Mouse (Mus musculus) spleen, embryonic (tissue): ENCODE measurements around the gene 4930518I15Rik.
"Not testable (repeated sequence)": the region's sequence is repeated elsewhere in the genome, so short reads cannot be mapped to it uniquely, and the experiment has no call there.

Experiments used
- CTCF ChIA-PET: fragments of 350-600 bp; sonication (Branson Sonifier 250); formaldehyde crosslinking; loops from one replicate; lab custom pipeline; 2022; lab: Charles Lee

Gene 4930518I15Rik

DNA sequence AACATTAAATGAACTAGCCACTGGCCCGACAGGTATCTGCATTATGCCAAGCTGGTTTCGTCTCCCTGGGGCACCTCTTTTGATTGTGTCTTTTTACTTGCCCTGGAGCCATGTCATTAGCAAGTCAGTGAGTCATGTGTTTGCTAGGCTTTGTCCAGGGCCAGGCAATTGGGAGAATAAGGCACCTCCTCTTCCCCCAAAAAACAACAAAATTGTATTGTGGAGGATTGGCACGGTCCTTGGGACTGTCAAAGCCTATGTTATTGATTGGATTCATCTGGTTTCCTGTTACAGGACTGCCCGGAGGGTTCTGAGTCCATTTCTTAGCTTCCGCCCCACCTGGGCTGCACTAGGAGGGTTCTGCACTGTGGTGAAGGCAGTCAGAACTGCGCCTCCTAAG lies 10.1 kb downstream of the 4930518I15Rik start:
- CTCF ChIA-PET, result no interaction called here

GRCm38 (mm10) chr2:156844715-156845114 lies 13.0 kb downstream of the 4930518I15Rik start:
- CTCF ChIA-PET, result no interaction called here

- CTCF ChIA-PET, result no interaction called here
Observed at GRCm38 (mm10) chr2:156843331-156843730, 14.4 kb downstream of the 4930518I15Rik start.

DNA sequence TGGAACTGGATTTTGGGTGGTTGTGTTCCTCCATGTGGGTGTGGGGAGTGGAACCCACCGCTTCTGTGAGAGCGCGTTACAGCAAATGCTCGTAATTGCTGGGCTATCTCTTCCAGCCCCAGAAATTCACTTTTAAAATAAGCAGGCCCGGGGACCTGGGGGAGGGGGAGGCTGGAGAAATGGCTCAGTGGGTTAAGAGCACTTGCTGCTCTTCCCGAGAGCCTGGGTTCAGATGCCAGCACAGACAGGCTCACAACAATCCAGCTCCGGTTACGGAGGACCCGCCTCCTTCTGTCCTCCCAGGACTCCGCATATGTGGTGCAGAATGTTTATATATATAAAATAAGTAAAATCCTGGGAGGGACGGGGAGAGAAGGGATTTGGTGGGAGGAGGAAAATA lies 15.0 kb downstream of the 4930518I15Rik start:
- CTCF ChIA-PET, result no interaction called here

DNA sequence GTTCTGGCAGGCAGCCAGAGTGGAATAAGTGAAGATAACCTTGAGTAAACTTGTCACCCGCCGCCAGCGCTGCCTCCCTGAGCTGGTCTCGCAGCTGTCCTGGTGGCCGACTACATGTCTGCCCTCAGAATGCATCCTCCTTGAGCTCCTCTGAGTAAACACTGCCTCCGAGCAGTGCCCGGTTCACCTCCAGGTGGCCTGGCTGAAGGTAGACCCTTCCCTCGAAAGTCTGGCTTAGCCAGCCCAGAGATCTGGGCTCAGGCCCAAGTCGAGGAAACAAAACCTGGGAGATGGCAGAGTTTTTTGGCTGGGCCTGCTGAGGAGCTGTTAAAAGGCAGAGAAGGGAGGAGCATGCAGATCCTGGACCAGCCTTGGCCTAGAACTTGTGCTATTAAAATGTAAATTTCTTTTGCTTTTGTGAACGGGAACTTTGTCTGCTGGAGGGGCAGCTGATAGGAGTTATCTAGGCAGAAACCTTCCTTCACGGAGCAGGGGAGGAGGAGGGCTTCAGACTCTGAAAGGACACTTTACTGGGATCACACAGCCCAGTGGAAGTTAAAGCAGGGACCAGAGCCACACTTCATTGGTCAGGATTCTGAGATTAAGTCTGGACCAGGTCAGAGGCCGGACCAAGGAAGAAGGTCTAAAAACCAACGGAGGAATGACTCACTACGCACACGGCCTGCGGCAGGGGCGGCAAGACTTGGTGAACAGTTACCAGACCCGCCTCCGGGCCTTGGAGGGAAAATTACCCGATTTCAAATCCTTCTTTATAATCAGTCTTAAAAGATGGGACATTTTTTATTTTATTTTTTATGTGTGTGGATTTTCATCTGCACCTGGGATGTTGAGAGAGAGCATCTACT lies 15.7 kb downstream of the 4930518I15Rik start:
- CTCF ChIA-PET, result interaction anchor here (0.6 to 0.9 kb wide), 2 partner anchors 12 to 16 kb away, joined by 3 to 9 read pairs; partner anchors contain the start of gene 4930518I15Rik

DNA sequence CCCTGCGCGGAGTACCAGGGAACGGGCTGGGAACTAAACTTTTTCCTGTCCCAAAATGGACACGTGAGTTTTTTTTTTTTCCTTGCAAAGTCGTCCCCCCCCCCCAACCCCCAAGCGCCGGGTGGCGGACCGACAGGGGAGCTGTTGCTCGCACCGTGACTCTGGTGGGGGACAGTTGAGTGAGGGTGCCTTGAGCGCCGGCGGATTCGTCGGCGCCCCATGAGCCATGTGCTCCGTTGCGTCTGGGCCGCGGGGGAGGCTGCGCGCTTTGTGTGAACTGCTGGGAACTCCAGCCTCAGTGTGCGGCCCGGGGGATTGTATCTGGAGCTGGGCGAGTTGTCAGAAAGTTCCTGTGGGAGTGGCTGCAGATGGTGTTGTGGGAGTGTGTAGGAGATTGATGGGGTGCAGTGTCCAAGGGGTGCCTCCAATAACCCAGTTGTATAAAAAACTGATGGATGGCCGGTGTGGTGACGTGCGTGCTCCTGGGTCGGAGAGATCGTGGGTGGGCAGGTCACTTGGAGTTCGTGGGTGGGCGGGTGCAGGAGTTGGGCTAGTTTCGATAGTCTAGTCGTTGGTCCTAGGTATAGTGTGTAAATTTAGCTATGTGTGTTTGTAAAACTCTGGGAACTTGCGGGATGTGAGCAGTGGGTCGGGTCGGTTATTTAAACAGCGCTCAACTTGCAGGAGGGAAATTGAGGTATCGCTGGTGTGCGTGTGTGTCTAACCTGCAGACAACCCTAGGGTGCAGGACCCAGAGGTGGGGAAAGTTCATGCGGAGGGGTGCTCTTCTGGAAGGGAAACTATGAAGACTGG lies 16.5 kb downstream of the 4930518I15Rik start:
- CTCF ChIA-PET, result interaction anchor here (0.6 to 0.9 kb wide), 3 partner anchors 13 to 89 kb away, joined by 3 to 9 read pairs (median 4); partner anchors contain the start of gene 4930518I15Rik

DNA sequence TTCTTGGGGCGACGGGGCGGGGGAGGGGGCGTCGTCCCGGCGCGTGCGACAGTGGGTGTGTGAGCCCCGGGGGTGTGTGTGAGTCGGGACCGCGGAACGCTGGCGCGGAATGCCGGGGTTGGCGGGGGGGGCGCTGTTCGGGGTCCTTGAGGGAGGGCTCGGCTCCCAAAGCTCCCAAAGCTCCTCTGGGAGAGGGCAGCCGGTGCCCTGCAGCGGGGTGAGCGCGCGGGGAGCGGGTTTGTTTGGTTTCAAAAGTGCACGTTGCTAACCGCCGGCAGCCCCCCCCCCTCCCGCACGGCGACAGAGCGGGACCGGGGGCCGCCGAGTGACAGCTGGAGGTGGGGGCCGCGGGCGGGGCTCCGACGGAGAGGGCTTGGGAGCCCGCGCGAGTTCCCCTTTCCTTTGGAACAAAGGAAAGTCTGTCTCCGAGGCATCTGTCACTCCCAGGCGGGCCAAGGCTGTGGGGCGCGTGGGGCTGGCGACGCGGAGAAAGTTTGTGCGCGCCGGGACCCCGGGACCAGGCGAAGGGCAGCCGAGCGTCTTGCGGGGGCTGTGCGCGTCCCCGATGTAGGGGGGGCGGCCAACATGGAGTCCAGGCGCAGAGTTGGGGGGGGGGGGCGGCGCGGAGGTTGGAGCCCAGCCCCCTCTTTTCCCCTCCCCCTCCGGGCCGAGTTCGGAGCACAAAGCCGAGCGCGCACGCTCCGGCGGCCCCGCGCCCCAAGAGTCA lies 17.3 kb downstream of the 4930518I15Rik start:
- CTCF ChIA-PET, result interaction anchor here (0.6 to 0.7 kb wide), 2 partner anchors 47 to 277 kb away, joined by 4 to 8 read pairs; no protein-coding TSS in a partner anchor

DNA sequence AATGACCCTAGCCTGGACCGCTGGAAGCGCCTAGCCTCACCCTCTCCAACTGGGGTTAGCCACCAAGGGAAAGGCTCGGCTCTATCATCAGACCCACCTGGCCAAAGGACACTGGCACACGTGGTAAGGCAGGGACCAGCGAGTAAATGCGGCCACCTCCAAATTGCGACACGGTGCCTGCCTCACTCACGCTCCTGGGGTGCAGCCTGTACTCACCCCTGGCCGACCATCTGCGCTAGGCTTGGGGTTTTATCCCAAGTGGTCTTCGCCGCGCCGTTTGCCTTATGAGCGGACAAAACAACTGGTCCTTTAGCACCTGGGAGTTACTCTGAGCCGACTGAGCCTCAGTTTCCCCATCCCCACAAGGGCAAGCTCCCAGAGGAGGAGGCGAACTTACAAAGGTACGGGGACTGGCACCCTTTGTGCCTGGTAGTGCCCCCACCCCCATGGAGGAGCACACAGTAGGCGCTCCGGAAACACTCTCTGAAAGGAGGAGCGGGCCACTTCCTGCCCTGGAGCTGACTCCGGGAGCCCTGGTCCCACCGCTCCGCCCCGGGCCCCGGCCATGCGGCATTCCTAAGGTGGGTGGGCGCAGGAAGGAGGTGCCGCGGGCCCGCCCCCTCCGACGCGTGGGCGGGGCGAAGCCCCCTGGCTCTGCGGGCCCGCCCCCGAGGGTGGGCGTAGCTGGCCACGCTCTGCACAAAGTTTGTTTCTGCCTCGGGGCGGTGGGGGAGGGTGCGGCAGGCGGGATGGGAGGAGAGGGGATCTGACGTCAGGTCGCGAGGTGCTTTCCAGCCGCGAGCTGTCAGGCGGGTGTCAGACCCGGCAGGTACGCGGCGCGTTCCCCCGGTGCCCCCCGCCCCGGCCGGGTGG lies 18.2 kb downstream of the 4930518I15Rik start, which contains the start of gene Tgif2:
Tgif2 (plus strand) TSS at position 689 of the 873 bp plus-strand sequence.
- CTCF ChIA-PET, result interaction anchor here (0.6 to 0.7 kb wide), 3 partner anchors 18 to 732 kb away, joined by 3 to 10 read pairs (median 4); partner anchors contain the start of gene 4930518I15Rik

- CTCF ChIA-PET, result interaction anchor here (0.6 kb wide), 2 partner anchors 19 to 731 kb away, joined by 3 to 10 read pairs; partner anchors contain the start of gene 4930518I15Rik
Observed at GRCm38 (mm10) chr2:156838839-156839238, 18.9 kb downstream of the 4930518I15Rik start.

DNA sequence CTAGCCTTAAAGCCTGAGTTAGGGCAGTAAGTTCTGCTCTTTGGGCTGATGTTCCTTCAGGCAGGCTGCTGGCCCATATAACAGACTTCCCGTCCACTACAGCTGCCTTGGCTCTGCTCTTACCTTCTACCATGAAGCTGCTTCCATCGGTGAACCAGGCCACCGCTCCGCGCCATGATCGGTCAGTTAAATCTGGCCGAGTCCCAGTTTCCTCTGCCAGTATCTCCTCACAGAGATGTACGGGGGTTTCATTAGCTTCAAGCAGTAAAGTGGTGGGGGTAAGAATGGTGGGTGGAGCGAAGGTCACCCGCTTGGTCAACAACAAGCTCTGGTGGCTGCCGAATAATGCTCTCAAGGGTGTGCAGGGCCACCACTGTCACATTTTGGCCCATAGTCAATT lies 23.4 kb downstream of the 4930518I15Rik start:
- CTCF ChIA-PET, result no interaction called here

DNA sequence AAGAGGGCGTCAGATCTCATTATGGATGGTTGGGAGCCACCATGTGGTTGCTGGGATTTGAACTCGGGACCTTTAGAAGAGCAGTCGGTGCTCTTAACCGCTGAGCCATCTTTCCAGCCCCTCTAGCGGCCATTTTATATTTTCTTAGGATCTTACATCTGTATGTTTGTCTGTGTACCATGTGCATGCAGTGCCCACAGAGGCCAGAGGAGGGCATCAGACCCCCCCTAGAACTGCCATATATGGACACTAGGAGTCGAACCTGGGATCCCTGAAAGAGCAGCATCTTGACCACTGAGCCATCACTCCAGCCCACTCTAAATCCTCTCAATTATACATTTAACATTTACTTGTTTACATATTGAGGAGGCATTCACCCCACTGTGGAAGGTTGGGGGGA lies 32.6 kb downstream of the 4930518I15Rik start:
- CTCF ChIA-PET, result not testable (repeated sequence)

DNA sequence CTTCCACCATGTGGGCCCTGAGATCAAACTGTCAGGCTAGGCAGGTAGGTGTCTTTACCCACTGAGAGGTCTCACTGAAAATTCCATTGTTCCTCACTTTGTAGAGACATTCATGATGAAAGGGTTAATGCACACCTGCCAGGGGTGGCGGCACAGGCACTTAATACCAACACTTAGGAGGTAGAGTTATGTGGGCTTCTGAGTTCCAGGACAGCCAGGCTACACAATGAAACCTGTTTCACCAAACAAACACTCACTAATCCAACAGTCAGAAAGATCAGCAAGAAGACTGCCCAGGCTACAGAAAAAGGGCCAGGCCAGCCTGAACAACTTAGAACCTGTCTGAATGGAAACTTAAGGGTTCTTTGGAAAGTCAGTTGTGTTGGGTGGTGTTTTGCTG lies 41.6 kb downstream of the 4930518I15Rik start:
- CTCF ChIA-PET, result no interaction called here

- CTCF ChIA-PET, result no interaction called here
Observed at GRCm38 (mm10) chr2:156815412-156815811, 42.3 kb downstream of the 4930518I15Rik start.

GRCm38 (mm10) chr2:156814893-156815292 lies 42.9 kb downstream of the 4930518I15Rik start:
- CTCF ChIA-PET, result no interaction called here

- CTCF ChIA-PET, result no interaction called here
Observed at GRCm38 (mm10) chr2:156814344-156814801, 43.4 kb downstream of the 4930518I15Rik start.

DNA sequence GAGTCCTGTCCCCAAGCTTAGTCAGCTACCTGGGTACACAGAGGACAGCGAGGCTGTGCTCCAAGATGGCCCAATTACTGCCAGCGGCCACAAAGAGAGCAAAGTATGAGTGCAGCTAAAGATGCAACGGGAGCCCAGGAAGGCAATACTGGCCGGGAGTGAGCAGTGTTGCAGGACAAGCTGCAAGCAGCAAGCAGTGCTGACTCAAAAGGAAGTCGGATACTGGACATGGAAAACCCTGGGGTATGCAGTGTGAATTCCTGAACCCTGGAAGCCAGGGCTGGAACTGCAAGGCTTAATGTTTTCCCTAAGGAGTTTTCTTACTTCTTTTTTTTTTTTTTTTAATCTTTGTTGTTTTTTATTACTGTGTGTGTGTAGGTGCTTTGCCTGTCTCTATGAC lies 46.2 kb downstream of the 4930518I15Rik start:
- CTCF ChIA-PET, result interaction anchor here (0.9 kb wide), 1 partner anchor 45 kb away, joined by 4 read pairs; no protein-coding TSS in a partner anchor

DNA sequence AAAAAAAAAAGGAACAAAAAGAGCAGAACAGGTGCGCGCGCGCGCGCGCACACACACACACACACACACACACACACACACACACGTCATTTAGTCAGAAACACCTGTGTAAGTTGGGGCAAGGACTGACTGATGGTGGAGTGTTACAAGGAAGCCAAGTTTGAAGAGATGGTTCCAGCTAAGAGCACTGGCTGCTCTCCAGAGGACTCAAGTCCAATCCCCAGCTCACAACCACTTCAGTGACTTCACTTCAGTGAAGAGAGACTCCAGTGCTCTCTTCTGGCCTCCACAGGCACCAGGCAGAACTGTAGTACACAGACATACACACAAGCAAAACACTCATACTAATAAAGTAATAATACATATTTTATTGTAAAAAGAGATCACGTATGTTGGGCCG lies 47.0 kb downstream of the 4930518I15Rik start:
- CTCF ChIA-PET, result interaction anchor here (0.7 to 0.9 kb wide), 2 partner anchors 12 to 175 kb away, joined by 3 to 7 read pairs; no protein-coding TSS in a partner anchor

- CTCF ChIA-PET, result interaction anchor here (0.8 kb wide), 1 partner anchor 1326 kb away, joined by 9 read pairs; no protein-coding TSS in a partner anchor
Observed at GRCm38 (mm10) chr2:156809579-156809978, 48.2 kb downstream of the 4930518I15Rik start.

DNA sequence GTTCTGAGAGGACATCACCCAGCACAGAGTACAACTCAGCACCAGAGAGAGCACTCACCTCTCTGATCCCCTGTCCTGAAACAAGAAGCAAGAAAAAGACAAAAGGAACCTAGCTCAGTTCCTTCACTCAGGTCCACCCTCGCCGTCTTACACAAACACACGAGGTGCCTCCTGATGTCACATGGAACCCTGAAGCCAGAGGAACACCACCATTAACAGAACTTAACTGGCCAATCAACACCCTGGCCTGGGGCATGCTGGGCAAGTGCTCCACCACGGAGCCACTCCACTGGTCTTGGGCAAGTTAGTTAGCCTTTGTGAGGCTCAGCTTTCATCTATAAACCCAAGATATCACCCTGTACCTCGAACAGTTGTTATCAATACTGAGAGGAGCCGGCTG lies 50.9 kb downstream of the 4930518I15Rik start:
- CTCF ChIA-PET, result no interaction called here
